ENCODE assay signal across 13 mouse cellular contexts in the genomic region with DNA sequence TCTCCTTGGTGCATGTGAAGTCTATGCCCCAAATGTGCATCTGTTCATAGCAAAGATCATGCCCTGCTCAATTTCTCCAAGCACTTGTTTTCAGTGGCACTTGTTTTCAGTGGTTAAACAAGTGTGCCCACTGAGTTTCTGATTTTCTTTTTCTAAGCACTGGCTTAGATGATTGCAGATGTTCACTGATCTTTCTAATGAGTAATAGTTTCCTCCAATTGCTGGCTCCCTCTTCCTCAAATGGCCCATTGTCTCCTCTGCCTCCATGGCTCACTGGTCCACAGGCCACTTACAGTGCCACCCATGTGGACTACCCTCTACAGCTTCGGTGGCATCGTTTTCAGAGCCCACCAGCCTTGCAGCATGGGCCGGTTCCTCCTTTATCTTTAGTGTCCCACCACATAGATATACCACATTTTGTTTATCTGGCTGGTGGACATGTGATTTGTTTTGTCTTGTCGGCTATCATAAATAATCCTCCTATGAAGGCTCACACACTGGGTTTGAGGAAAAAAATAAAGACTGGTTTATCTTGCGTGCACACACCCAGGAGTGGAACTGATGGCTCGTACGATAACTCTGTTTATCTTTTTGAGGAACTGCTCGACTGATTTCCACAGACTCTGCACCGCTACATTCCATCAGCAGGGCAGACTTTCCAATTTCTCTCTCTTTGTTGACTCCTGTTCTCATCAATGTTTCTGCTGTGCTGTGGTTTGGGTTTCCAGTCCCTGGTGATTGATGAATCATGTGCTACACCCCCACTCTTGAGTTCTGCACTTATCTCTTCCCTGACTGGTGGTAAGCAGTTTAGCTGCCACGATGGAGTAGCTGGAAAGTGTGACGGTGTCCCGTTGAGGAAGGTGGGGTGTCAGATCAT. TPM values are rescaled to one million over a fixed set of nuclear protein-coding genes. Genes with fewer than 3 reads are reported as not detected.
A peak's percentile ranks its signal among the peaks of the same experiment; 100 is the strongest.
DNase-seq lines count a peak whose midpoint lies in the region; ATAC-seq and TF ChIP-seq lines count a peak whose summit lies in the region.
"Had no signal": no experiment of that assay in that cellular context is flagged by ENCODE, and none has a peak within 500 bp of the region (broad histone marks: within the 10 kb centered on the region; RNA-seq: fewer than 3 reads in every experiment).

No protein-coding gene starts in this region.

- H3K4me2 ChIP-seq in midbrain, embryonic 11.5 days: no peak overlapping the region
- H3K4me2 ChIP-seq in midbrain, embryonic 15.5 days: no peak overlapping the region
- no peak overlapping the region for H3K4me2 ChIP-seq in forebrain, embryonic 12.5 days
- H3K4me2 ChIP-seq: lung, embryonic 14.5 days had no signal

- no peak overlapping the region for H3K27ac ChIP-seq in midbrain, embryonic 11.5 days (ENCODE audit: low read depth, low read length)
- no peak overlapping the region for H3K27ac ChIP-seq in midbrain, embryonic 15.5 days
- H3K27ac ChIP-seq in cortical plate, adult 2 months (ENCODE audit: insufficient read depth, low read length): peak overlapping the region; percentile 38; the same call in 1 of the 2 replicates
- H3K27ac ChIP-seq in forebrain, embryonic 12.5 days: no peak overlapping the region

- no peak for TF ChIP-seq CTCF in cortical plate, adult 2 months (IDR thresholded peaks at IDR 0.05; ENCODE audit: extremely low read depth, insufficient read depth, low read length)

- TF ChIP-seq POLR2A in cortical plate, adult 2 months (IDR thresholded peaks at IDR 0.05; ENCODE audit: extremely low read depth, insufficient read depth, low read length): no peak

- no peaks in the 10 kb centered on the region for H3K36me3 ChIP-seq in midbrain, embryonic 11.5 days (ENCODE audit: control insufficient read depth, insufficient read depth, low read length)
- no peaks in the 10 kb centered on the region for H3K36me3 ChIP-seq in midbrain, embryonic 15.5 days (replicated peaks)
- H3K36me3 ChIP-seq in forebrain, embryonic 12.5 days (replicated peaks): no peaks in the 10 kb centered on the region

- H3K9ac ChIP-seq in midbrain, embryonic 11.5 days (ENCODE audit: low read length): no peak overlapping the region
- no peak overlapping the region for H3K9ac ChIP-seq in midbrain, embryonic 15.5 days
- no peak overlapping the region for H3K9ac ChIP-seq in forebrain, embryonic 12.5 days
- H3K9ac ChIP-seq: lung, embryonic 14.5 days had no signal

- peak; percentile 44 for DNase-seq in midbrain, embryonic 11.5 days (ENCODE audit: low spot score, missing footprints)
- DNase-seq in lung, postnatal 10 days: peak; percentile 33
- no peak for DNase-seq in testis, postnatal 10 days (ENCODE audit: low spot score)
- DNase-seq in right cerebral cortex, adult 18-20 months: no peak
- no peak for DNase-seq in left cerebral cortex, adult 11 months (ENCODE audit: low spot score)
- DNase-seq: adrenal gland, adult 8-10 months; cerebellum, adult 9-11 months; heart, postnatal 10 days; kidney, adult 2 months; lung, embryonic 14.5 days had no signal

- H3K9me3 ChIP-seq in midbrain, embryonic 11.5 days (ENCODE audit: control insufficient read depth, low read length): no peaks in the 10 kb centered on the region
- H3K9me3 ChIP-seq in midbrain, embryonic 15.5 days: no peaks in the 10 kb centered on the region
- no peaks in the 10 kb centered on the region for H3K9me3 ChIP-seq in forebrain, embryonic 12.5 days

- no peak for ATAC-seq in midbrain, embryonic 11.5 days (ENCODE audit: low FRiP score)
- no peak for ATAC-seq in midbrain, embryonic 15.5 days (replicated peaks)
- ATAC-seq in forebrain, embryonic 12.5 days (ENCODE audit: low FRiP score): no peak

- H3K27me3 ChIP-seq in midbrain, embryonic 11.5 days (ENCODE audit: control insufficient read depth, insufficient read depth, low read length): no peaks in the 10 kb centered on the region
- H3K27me3 ChIP-seq in midbrain, embryonic 15.5 days (replicated peaks): no peaks in the 10 kb centered on the region
- H3K27me3 ChIP-seq in forebrain, embryonic 12.5 days: 0 out of 2 replicates have a peak, but pooled peaks cover 4% of the 10 kb centered on the region

- WGBS in midbrain, embryonic 11.5 days: 86% methylated on average over 12 of the region's 12 CpGs
- WGBS in midbrain, embryonic 15.5 days: 78% methylated on average over 12 of the region's 12 CpGs
- WGBS in forebrain, embryonic 12.5 days: 87% methylated on average over 12 of the region's 12 CpGs

- H3K4me1 ChIP-seq in midbrain, embryonic 11.5 days (ENCODE audit: control insufficient read depth, insufficient read depth, low read length): no peaks in the 10 kb centered on the region
- no peaks in the 10 kb centered on the region for H3K4me1 ChIP-seq in midbrain, embryonic 15.5 days
- H3K4me1 ChIP-seq in cortical plate, adult 2 months (ENCODE audit: control insufficient read depth, insufficient read depth, low read length): no peaks in the 10 kb centered on the region
- no peaks in the 10 kb centered on the region for H3K4me1 ChIP-seq in forebrain, embryonic 12.5 days

- no peak overlapping the region for H3K4me3 ChIP-seq in midbrain, embryonic 11.5 days (ENCODE audit: low read depth, low read length)
- H3K4me3 ChIP-seq in midbrain, embryonic 15.5 days: no peak overlapping the region
- no peak overlapping the region for H3K4me3 ChIP-seq in cortical plate, adult 2 months (ENCODE audit: insufficient read depth, low read length)
- H3K4me3 ChIP-seq in forebrain, embryonic 12.5 days (replicated peaks): no peak overlapping the region

RNA-seq across cellular contexts. Expression of gene Eps8l3, which starts 58.2 kb away (rescaled TPM):
- polyA plus RNA-seq in midbrain, embryonic 11.5 days (2014; fragmentation: Nextera tagmentation; extraction: Ambion mirVana): not detected in 2 replicates
- 0.09 TPM in 1 of 2 replicates, not detected in the other for polyA plus RNA-seq in midbrain, embryonic 15.5 days (2015; fragmentation: Nextera tagmentation; extraction: Ambion mirVana)
- not detected in 2 replicates for polyA plus RNA-seq in cortical plate, adult 2 months (2012; rRNA removed)
- not detected in 2 replicates for polyA plus RNA-seq in forebrain, embryonic 12.5 days (2016; fragmentation: Nextera tagmentation; extraction: Ambion mirVana)
- polyA plus RNA-seq: lung, embryonic 14.5 days had no signal

RNA-seq across cellular contexts. Expression of gene Csf1, which starts 58.6 kb away (rescaled TPM):
- 4.6 and 5.7 TPM in 2 replicates for polyA plus RNA-seq in midbrain, embryonic 11.5 days (2014; fragmentation: Nextera tagmentation; extraction: Ambion mirVana)
- 6.7 and 7.9 TPM in 2 replicates for polyA plus RNA-seq in midbrain, embryonic 15.5 days (2015; fragmentation: Nextera tagmentation; extraction: Ambion mirVana)
- 15.4 and 16.7 TPM in 2 replicates for polyA plus RNA-seq in cortical plate, adult 2 months (2012; rRNA removed)
- polyA plus RNA-seq in forebrain, embryonic 12.5 days (2016; fragmentation: Nextera tagmentation; extraction: Ambion mirVana): 6.1 and 8.3 TPM in 2 replicates

Comparison
In these comparisons a context has a peak if more than half of its experiments do, and no peak if none do; other contexts are left out.
1. DNase-seq: peak in midbrain, embryonic 11.5 days (single experiment) and lung, postnatal 10 days (single experiment); none in testis, postnatal 10 days (single experiment), right cerebral cortex, adult 18-20 months (single experiment) and left cerebral cortex, adult 11 months (single experiment).